Mouse (Mus musculus): Measurements from ENCODE around the gene Fzr1.

DNA sequence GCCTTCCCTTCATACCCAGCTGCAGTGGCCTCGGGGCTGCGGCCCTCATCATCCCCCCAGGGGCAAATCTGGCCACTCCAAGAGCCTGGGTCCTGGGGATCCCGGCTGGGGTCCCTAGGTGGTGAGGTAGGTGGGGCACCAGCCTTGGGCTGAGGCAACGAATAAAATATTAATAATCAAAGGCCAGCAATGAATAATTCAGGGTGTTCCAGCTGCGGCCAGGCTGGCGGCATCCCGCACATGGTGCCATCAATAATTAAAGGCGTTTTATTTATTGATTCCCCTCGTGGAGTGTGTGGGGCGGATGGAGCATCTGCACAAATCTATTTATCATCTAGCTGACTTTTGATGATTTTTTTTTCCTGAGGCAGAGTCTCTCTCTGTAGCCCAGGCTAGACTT lies 25.2 kb upstream of the Fzr1 start:
- TF ChIP-seq CTCF (IDR thresholded peaks at IDR 0.05; ENCODE audit: low read depth) (no peak), EP300 (IDR thresholded peaks at IDR 0.05; ENCODE audit: low read depth) (no peak)
